Mouse (Mus musculus): ENCODE results near the gene Diaph3. TPM values are rescaled to one million over a fixed set of nuclear protein-coding genes. Genes with fewer than 3 reads are reported as not detected.
A peak's percentile ranks its signal among the peaks of the same experiment; 100 is the strongest.

The Diaph3 gene
- total and polyA plus RNA-seq, 2 experiments from 2014 or later, result 3.8 to 6.5 TPM

DNA sequence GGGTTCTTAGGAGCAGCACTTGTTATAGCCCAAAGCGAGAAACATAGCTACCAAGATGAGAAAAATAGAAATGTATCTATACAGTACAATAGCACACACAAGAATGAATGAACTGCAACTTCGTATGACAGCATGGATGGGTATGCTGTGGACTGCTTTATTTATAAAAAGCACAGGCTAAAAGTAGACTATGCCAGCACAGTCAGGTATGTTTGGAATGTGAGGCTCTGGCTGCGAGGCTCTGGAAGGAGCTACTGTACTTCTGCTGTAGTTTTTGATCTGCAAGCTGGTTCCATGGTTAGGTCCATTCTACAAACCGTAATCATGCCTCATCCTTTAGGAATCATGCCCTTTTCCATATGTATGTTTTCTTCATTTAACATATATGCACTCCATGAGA lies 383.9 kb downstream of the Diaph3 start:
- no peaks in the 10 kb centered on the region for H3K36me3 ChIP-seq (replicated peaks; ENCODE audit: control insufficient read depth, insufficient read depth, low read length)
- no peak overlapping the region; the same call in 1 of the 2 replicates for H3K9ac ChIP-seq (replicated peaks; ENCODE audit: low read depth, low read length)
- H3K27me3 ChIP-seq (ENCODE audit: control insufficient read depth, insufficient read depth, low read length), result no peaks in the 10 kb centered on the region
- peaks cover 12% of the 10 kb centered on the region for H3K4me1 ChIP-seq (ENCODE audit: control insufficient read depth, insufficient read depth)
- WGBS, result 35% methylated on average over 4 of the region's 4 CpGs
- H3K9me3 ChIP-seq (replicated peaks; ENCODE audit: control insufficient read depth, low read length), result no peaks in the 10 kb centered on the region
- TF ChIP-seq EP300 (IDR thresholded peaks at IDR 0.05; ENCODE audit: low read depth) (no peak), CTCF (IDR thresholded peaks at IDR 0.05; ENCODE audit: low read depth) (no peak)
- H3K4me3 ChIP-seq (ENCODE audit: low read depth, low read length), result no peak overlapping the region
- H3K4me2 ChIP-seq (ENCODE audit: low read depth, low read length), result peak overlapping the region; percentile 32; the same call in 1 of the 2 replicates
- peak overlapping the region; percentile 87 for H3K27ac ChIP-seq (ENCODE audit: low read depth)
- ATAC-seq (ENCODE audit: insufficient read depth, low read depth), result peak; percentile 94
- peak; percentile 72 for DNase-seq (ENCODE audit: low spot score)

DNA sequence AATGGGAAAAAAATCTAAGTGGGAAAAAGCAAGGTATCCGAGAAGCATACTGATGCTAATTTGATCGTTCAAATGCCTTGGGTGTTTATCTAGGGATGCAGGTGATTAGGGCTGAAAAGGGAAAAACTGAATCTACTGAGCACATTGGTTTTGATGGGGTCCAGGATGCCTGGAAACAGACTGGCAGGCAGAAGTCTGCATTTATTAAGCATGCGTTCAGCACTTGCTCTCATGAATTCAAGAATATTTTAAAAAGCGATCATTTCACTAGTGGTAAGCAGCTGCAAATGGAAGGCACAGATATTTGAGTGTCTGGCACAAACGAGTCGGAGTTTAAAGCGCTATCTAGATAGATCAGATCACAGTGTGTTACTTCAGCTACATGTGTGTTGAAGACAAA lies 390.7 kb downstream of the Diaph3 start:
- no peak for ATAC-seq (ENCODE audit: insufficient read depth, low read depth)

DNA sequence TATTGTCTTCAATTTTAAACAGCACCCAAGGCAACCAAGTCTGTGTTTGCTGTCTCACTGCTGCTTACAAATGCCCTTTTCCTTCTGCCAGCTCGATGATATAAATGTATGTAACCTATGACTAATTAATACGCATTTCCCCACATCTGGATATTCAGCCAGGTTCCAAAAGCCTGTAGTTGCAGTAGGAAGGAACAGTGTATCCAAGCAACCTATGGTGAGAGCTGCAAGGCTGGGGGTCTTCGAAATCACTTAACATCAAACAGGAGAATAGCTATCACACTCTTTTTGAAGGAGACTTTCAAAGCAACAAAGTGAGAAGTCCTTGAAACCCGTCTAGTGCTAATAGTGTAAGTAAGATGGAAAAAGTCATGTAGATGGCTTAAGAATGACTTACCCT lies 391.6 kb downstream of the Diaph3 start:
- ATAC-seq (ENCODE audit: insufficient read depth, low read depth) (no peak), DNase-seq (ENCODE audit: low spot score) (no peak)
- 76% methylated on average over 4 of the region's 4 CpGs for WGBS
- H3K4me1 ChIP-seq (ENCODE audit: control insufficient read depth, insufficient read depth), result 0 out of 2 replicates have a peak, but pooled peaks cover 4% of the 10 kb centered on the region
- no peaks in the 10 kb centered on the region for H3K9me3 ChIP-seq (replicated peaks; ENCODE audit: control insufficient read depth, low read length)
- no peak overlapping the region for H3K4me3 ChIP-seq (ENCODE audit: low read depth, low read length)
- TF ChIP-seq CTCF (IDR thresholded peaks at IDR 0.05; ENCODE audit: low read depth) (no peak), EP300 (IDR thresholded peaks at IDR 0.05; ENCODE audit: low read depth) (no peak)
- no peak overlapping the region for H3K4me2 ChIP-seq (ENCODE audit: low read depth, low read length)
- no peak overlapping the region for H3K9ac ChIP-seq (replicated peaks; ENCODE audit: low read depth, low read length)
- H3K27ac ChIP-seq (ENCODE audit: low read depth), result no peak overlapping the region
- no peaks in the 10 kb centered on the region for H3K27me3 ChIP-seq (ENCODE audit: control insufficient read depth, insufficient read depth, low read length)
- no peaks in the 10 kb centered on the region for H3K36me3 ChIP-seq (replicated peaks; ENCODE audit: control insufficient read depth, insufficient read depth, low read length)

More for the DNA sequence above, 390.7 kb downstream of the Diaph3 start:
- no peak for TF ChIP-seq CTCF (IDR thresholded peaks at IDR 0.05; ENCODE audit: low read depth)
- TF ChIP-seq EP300 (IDR thresholded peaks at IDR 0.05; ENCODE audit: low read depth), result no peak
- Histone ChIP-seq H3K9ac (replicated peaks; ENCODE audit: low read depth, low read length) (no peak overlapping the region), H3K4me2 (ENCODE audit: low read depth, low read length) (no peak overlapping the region), H3K4me3 (ENCODE audit: low read depth, low read length) (no peak overlapping the region), H3K36me3 (replicated peaks; ENCODE audit: control insufficient read depth, insufficient read depth, low read length) (no peaks in the 10 kb centered on the region), H3K27me3 (ENCODE audit: control insufficient read depth, insufficient read depth, low read length) (no peaks in the 10 kb centered on the region), H3K4me1 (ENCODE audit: control insufficient read depth, insufficient read depth) (0 out of 2 replicates have a peak, but pooled peaks cover 4% of the 10 kb centered on the region), H3K9me3 (replicated peaks; ENCODE audit: control insufficient read depth, low read length) (no peaks in the 10 kb centered on the region), H3K27ac (ENCODE audit: low read depth) (no peak overlapping the region)
- no peak for DNase-seq (ENCODE audit: low spot score)
- 75% methylated on average over 7 of the region's 7 CpGs for WGBS

DNA sequence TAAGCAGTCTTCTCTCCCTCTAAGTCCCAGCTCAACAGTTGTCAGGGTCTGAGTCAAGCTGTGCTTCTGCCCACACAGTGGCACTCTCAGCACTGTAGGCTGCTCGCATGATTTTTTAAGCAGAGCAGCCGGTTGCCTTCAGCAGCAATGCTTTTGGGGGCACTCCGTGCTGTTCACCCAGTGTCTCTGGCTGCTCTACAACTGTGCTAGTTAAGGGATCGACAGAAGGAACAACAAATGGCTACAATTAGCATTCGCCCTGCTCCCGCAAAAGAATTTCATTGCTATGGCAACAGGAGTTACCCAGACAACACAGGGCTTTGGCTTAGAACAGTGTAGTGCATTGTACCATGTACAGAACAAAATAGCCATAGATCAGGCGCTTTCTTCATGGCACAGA lies 392.2 kb downstream of the Diaph3 start:
- TF ChIP-seq CTCF (IDR thresholded peaks at IDR 0.05; ENCODE audit: low read depth) (peak; percentile 36), EP300 (IDR thresholded peaks at IDR 0.05; ENCODE audit: low read depth) (no peak)
- Histone ChIP-seq H3K27ac (ENCODE audit: low read depth) (no peak overlapping the region), H3K9ac (replicated peaks; ENCODE audit: low read depth, low read length) (no peak overlapping the region), H3K36me3 (replicated peaks; ENCODE audit: control insufficient read depth, insufficient read depth, low read length) (no peaks in the 10 kb centered on the region), H3K4me1 (ENCODE audit: control insufficient read depth, insufficient read depth) (0 out of 2 replicates have a peak, but pooled peaks cover 4% of the 10 kb centered on the region), H3K4me3 (ENCODE audit: low read depth, low read length) (peak overlapping the region; percentile 16; the same call in 1 of the 2 replicates), H3K4me2 (ENCODE audit: low read depth, low read length) (peak overlapping the region; percentile 37), H3K9me3 (replicated peaks; ENCODE audit: control insufficient read depth, low read length) (no peaks in the 10 kb centered on the region), H3K27me3 (ENCODE audit: control insufficient read depth, insufficient read depth, low read length) (no peaks in the 10 kb centered on the region)
- ATAC-seq (ENCODE audit: insufficient read depth, low read depth) (peak; percentile 75), DNase-seq (ENCODE audit: low spot score) (peak; percentile 9)
- WGBS, result 32% methylated on average over 7 of the region's 7 CpGs

DNA sequence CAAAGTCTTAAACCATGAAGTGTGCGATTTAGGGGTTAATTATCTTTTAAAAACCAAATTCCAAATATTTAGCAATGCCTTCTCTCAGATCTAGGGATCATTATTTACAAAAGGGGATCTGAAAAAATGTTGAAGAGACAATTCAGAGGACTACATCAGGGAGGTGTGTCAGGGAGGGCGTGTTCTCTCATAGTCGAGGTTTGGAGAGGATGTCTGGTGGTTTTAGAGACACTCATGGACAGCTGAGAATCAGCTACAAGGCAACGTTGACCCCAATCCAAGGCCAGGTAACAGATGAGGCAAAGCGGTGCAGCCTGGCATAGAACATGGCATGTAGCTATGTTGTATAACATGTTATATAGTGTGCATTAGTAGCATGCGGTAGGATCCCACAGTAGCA lies 396.5 kb downstream of the Diaph3 start:
- Histone ChIP-seq H3K27ac (ENCODE audit: low read depth) (no peak overlapping the region), H3K4me3 (ENCODE audit: low read depth, low read length) (no peak overlapping the region), H3K27me3 (ENCODE audit: control insufficient read depth, insufficient read depth, low read length) (no peaks in the 10 kb centered on the region), H3K36me3 (replicated peaks; ENCODE audit: control insufficient read depth, insufficient read depth, low read length) (no peaks in the 10 kb centered on the region), H3K9me3 (replicated peaks; ENCODE audit: control insufficient read depth, low read length) (no peaks in the 10 kb centered on the region), H3K4me1 (ENCODE audit: control insufficient read depth, insufficient read depth) (0 out of 2 replicates have a peak, but pooled peaks cover 4% of the 10 kb centered on the region), H3K9ac (replicated peaks; ENCODE audit: low read depth, low read length) (no peak overlapping the region), H3K4me2 (ENCODE audit: low read depth, low read length) (no peak overlapping the region)
- 81% methylated on average over 6 of the region's 6 CpGs for WGBS
- TF ChIP-seq EP300 (IDR thresholded peaks at IDR 0.05; ENCODE audit: low read depth) (no peak), CTCF (IDR thresholded peaks at IDR 0.05; ENCODE audit: low read depth) (no peak)
- no peak for DNase-seq (ENCODE audit: low spot score)
- ATAC-seq (ENCODE audit: insufficient read depth, low read depth), result no peak

Data from heart, postnatal 0 days (tissue).